ENCODE assay signal across 9 mouse cellular contexts in genomic region chr1:38695812-38696681, GRCm38 (mm10). TPM values are rescaled to one million over a fixed set of nuclear protein-coding genes. Genes with fewer than 3 reads are reported as not detected.
DNase-seq lines count a peak whose midpoint lies in the region; ATAC-seq lines count a peak whose summit lies in the region.
"Had no signal": no experiment of that assay in that cellular context is flagged by ENCODE, and none has a peak within 500 bp of the region (broad histone marks: within the 10 kb centered on the region; RNA-seq: fewer than 3 reads in every experiment).

No protein-coding gene starts in this region.

- H3K4me2 ChIP-seq in forebrain, embryonic 15.5 days (replicated peaks): no peak overlapping the region
- no peak overlapping the region for H3K4me2 ChIP-seq in embryonic facial prominence, embryonic 14.5 days (ENCODE audit: low read depth, low read length)
- H3K4me2 ChIP-seq in limb, embryonic 12.5 days: no peak overlapping the region
- H3K4me2 ChIP-seq: liver, embryonic 11.5 days had no signal

- no peak for DNase-seq in forebrain, embryonic 10.5 days (ENCODE audit: extremely low spot score, low spot score)
- DNase-seq in 416B (ENCODE audit: low read depth): peak; percentile 93
- peak; percentile 54 for DNase-seq in embryonic facial prominence, embryonic 14.5 days (ENCODE audit: low spot score)
- DNase-seq in ovary, postnatal 36 days (ENCODE audit: low spot score): no peak
- no peak for DNase-seq in spleen, adult 12 weeks (ENCODE audit: low spot score)
- no peak for DNase-seq in thymus, postnatal 10 days (ENCODE audit: low spot score in 2 of 2)

- H3K4me3 ChIP-seq in forebrain, embryonic 10.5 days: no peak overlapping the region
- H3K4me3 ChIP-seq in forebrain, embryonic 15.5 days: no peak overlapping the region
- no peak overlapping the region for H3K4me3 ChIP-seq in embryonic facial prominence, embryonic 14.5 days (ENCODE audit: low read depth, low read length)
- no peak overlapping the region for H3K4me3 ChIP-seq in limb, embryonic 12.5 days (replicated peaks)

- H3K9ac ChIP-seq in forebrain, embryonic 15.5 days (replicated peaks): no peak overlapping the region
- H3K9ac ChIP-seq in embryonic facial prominence, embryonic 14.5 days (ENCODE audit: low read depth, low read length): no peak overlapping the region
- H3K9ac ChIP-seq in limb, embryonic 12.5 days (replicated peaks): no peak overlapping the region

- 67% methylated on average over 15 of the region's 15 CpGs for WGBS in forebrain, embryonic 10.5 days
- WGBS in forebrain, embryonic 15.5 days: 33% methylated on average over 15 of the region's 15 CpGs
- 37% methylated on average over 15 of the region's 15 CpGs for WGBS in embryonic facial prominence, embryonic 14.5 days
- WGBS in limb, embryonic 12.5 days: 48% methylated on average over 15 of the region's 15 CpGs

- H3K9me3 ChIP-seq in forebrain, embryonic 10.5 days: no peaks in the 10 kb centered on the region
- H3K9me3 ChIP-seq in forebrain, embryonic 15.5 days: no peaks in the 10 kb centered on the region
- H3K9me3 ChIP-seq in embryonic facial prominence, embryonic 14.5 days (ENCODE audit: control insufficient read depth, low read length): no peaks in the 10 kb centered on the region
- no peaks in the 10 kb centered on the region for H3K9me3 ChIP-seq in limb, embryonic 12.5 days

- H3K27me3 ChIP-seq in forebrain, embryonic 10.5 days (ENCODE audit: poor library complexity, severe bottlenecking): no peaks in the 10 kb centered on the region
- no peaks in the 10 kb centered on the region for H3K27me3 ChIP-seq in forebrain, embryonic 15.5 days
- no peaks in the 10 kb centered on the region for H3K27me3 ChIP-seq in embryonic facial prominence, embryonic 14.5 days (replicated peaks; ENCODE audit: control insufficient read depth, insufficient read depth, low read length)
- H3K27me3 ChIP-seq in limb, embryonic 12.5 days: no peaks in the 10 kb centered on the region

- ATAC-seq in forebrain, embryonic 15.5 days (replicated peaks): no peak
- ATAC-seq in embryonic facial prominence, embryonic 14.5 days (ENCODE audit: low read depth): peak; percentile 42; the same call in 1 of the 2 replicates
- no peak for ATAC-seq in limb, embryonic 12.5 days (ENCODE audit: insufficient number of reproducible peaks, insufficient read depth, low FRiP score, low TSS enrichment, low read depth)

- H3K27ac ChIP-seq in forebrain, embryonic 10.5 days: peak overlapping the region; percentile 67
- H3K27ac ChIP-seq in forebrain, embryonic 15.5 days (replicated peaks): no peak overlapping the region
- H3K27ac ChIP-seq in embryonic facial prominence, embryonic 14.5 days (replicated peaks; ENCODE audit: low read depth, low read length): peak overlapping the region; percentile 46
- 0 out of 2 replicates have a peak overlapping the region, but pooled peaks have one; percentile 18 for H3K27ac ChIP-seq in limb, embryonic 12.5 days

- peaks cover 10% of the 10 kb centered on the region for H3K4me1 ChIP-seq in forebrain, embryonic 10.5 days
- peaks cover 8% of the 10 kb centered on the region for H3K4me1 ChIP-seq in forebrain, embryonic 15.5 days
- peaks cover 30% of the 10 kb centered on the region for H3K4me1 ChIP-seq in embryonic facial prominence, embryonic 14.5 days (ENCODE audit: control insufficient read depth, insufficient read depth, low read length)
- peaks cover 24% of the 10 kb centered on the region for H3K4me1 ChIP-seq in limb, embryonic 12.5 days (replicated peaks)

- no peaks in the 10 kb centered on the region for H3K36me3 ChIP-seq in forebrain, embryonic 10.5 days (replicated peaks)
- no peaks in the 10 kb centered on the region for H3K36me3 ChIP-seq in forebrain, embryonic 15.5 days
- no peaks in the 10 kb centered on the region for H3K36me3 ChIP-seq in embryonic facial prominence, embryonic 14.5 days (ENCODE audit: control insufficient read depth, insufficient read depth, low read length)
- no peaks in the 10 kb centered on the region for H3K36me3 ChIP-seq in limb, embryonic 12.5 days

RNA-seq across cellular contexts. Expression of gene Aff3, which starts 31.3 kb away (rescaled TPM):
- 3.4 and 3.5 TPM in 2 replicates for polyA plus RNA-seq in forebrain, embryonic 10.5 days (2016; fragmentation: Nextera tagmentation; extraction: Ambion mirVana)
- 36.9 and 43.7 TPM in 2 replicates for polyA plus RNA-seq in forebrain, embryonic 15.5 days (2015; fragmentation: Nextera tagmentation; extraction: Ambion mirVana)
- 13.8 and 15.8 TPM in 2 replicates for polyA plus RNA-seq in embryonic facial prominence, embryonic 14.5 days (2014; fragmentation: Nextera tagmentation; extraction: Ambion mirVana)
- 39.9 and 48.5 TPM in 2 replicates for polyA plus RNA-seq in limb, embryonic 12.5 days (2016; fragmentation: Nextera tagmentation; extraction: Ambion mirVana)

Comparison
In these comparisons a context has a peak if more than half of its experiments do, and no peak if none do; other contexts are left out.
1. DNase-seq: peak in 416B (single experiment) and embryonic facial prominence, embryonic 14.5 days (single experiment); none in forebrain, embryonic 10.5 days (single experiment), ovary, postnatal 36 days (single experiment), spleen, adult 12 weeks (single experiment) and thymus, postnatal 10 days (0 of 2).